Mouse (Mus musculus): Measurements from ENCODE around the gene Rab3ip. TPM values are rescaled to one million over a fixed set of nuclear protein-coding genes. Genes with fewer than 3 reads are reported as not detected.

Gene Rab3ip
- total and polyA plus RNA-seq, 3 experiments = 14.0 to 15.2 (median 14.4) TPM

- TF ChIP-seq CTCF (IDR thresholded peaks at IDR 0.05; ENCODE audit: low read depth, low read length) (no peak), GATA2 (IDR thresholded peaks at IDR 0.05; ENCODE audit: borderline replicate concordance, low read depth, low read length) (no peak), POLR2AphosphoS5 (IDR thresholded peaks at IDR 0.05; ENCODE audit: insufficient replicate concordance, low read depth, low read length) (no peak), GATA1 (IDR thresholded peaks at IDR 0.05; ENCODE audit: borderline replicate concordance, low read length) (no peak), TAL1 (conservative IDR thresholded peaks at IDR 0.05; ENCODE audit: low read depth, low read length) (no peak)
- H3K9me3 ChIP-seq (replicated peaks) = no peaks in the 10 kb centered on the region
- H3K27me3 ChIP-seq (ENCODE audit: insufficient read depth, low read length) = peaks cover 15% of the 10 kb centered on the region; the same call in 1 of the 2 replicates
- H3K4me1 ChIP-seq (ENCODE audit: insufficient read depth, low read depth, low read length) = no peaks in the 10 kb centered on the region; the same call in 1 of the 2 replicates
- H3K36me3 ChIP-seq (replicated peaks) = no peaks in the 10 kb centered on the region
- H3K4me3 ChIP-seq (ENCODE audit: low read depth, low read length) = no peak overlapping the region
- ATAC-seq (ENCODE audit: extremely low read depth, insufficient number of reproducible peaks, low FRiP score, poor library complexity, severe bottlenecking) = no peak
- no peak for DNase-seq (ENCODE audit: low spot score)
These were observed 6.1 kb upstream of the Rab3ip start for GRCm38 (mm10) chr10:116956483-116957158.

GRCm38 (mm10) chr10:116955191-116955590, 4.6 kb upstream of the Rab3ip start:
- no peak for DNase-seq (ENCODE audit: low spot score)
- H3K36me3 ChIP-seq (replicated peaks) = no peaks in the 10 kb centered on the region
- no peak overlapping the region for H3K4me3 ChIP-seq (ENCODE audit: low read depth, low read length)
- H3K9me3 ChIP-seq (replicated peaks) = no peaks in the 10 kb centered on the region
- no peak for ATAC-seq (ENCODE audit: extremely low read depth, insufficient number of reproducible peaks, low FRiP score, poor library complexity, severe bottlenecking)
- H3K27me3 ChIP-seq (ENCODE audit: insufficient read depth, low read length) = peaks cover 15% of the 10 kb centered on the region; the same call in 1 of the 2 replicates
- H3K4me1 ChIP-seq (ENCODE audit: insufficient read depth, low read depth, low read length) = peaks cover 5% of the 10 kb centered on the region
- TF ChIP-seq GATA2 (IDR thresholded peaks at IDR 0.05; ENCODE audit: borderline replicate concordance, low read depth, low read length) = no peak
- no peak for TF ChIP-seq GATA1 (IDR thresholded peaks at IDR 0.05; ENCODE audit: borderline replicate concordance, low read length)
- no peak for TF ChIP-seq TAL1 (conservative IDR thresholded peaks at IDR 0.05; ENCODE audit: low read depth, low read length)
- no peak for TF ChIP-seq POLR2AphosphoS5 (IDR thresholded peaks at IDR 0.05; ENCODE audit: insufficient replicate concordance, low read depth, low read length)
- TF ChIP-seq CTCF (IDR thresholded peaks at IDR 0.05; ENCODE audit: low read depth, low read length) = no peak

DNA sequence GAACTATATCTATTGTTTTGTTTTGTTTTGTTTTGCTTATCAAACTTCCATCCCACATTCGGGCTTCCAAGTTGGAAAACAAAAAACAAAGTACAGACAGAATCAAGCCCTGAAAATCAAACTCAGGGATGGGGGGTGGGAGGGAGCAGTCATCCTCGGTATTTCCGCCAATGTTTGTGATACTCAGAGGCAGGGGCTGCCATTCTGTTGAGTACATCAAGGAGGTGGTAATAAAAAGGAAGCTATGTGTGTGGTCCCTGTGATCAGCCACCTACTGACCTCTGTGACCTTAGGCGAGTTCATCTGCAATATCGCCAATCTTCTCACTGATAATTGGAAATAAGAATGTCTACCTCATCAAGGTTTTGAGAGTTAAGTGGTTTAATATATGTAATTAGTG, 317 bp upstream of the Rab3ip start:
- Histone ChIP-seq H3K27me3 (ENCODE audit: insufficient read depth, low read length) (no peaks in the 10 kb centered on the region), H3K4me3 (ENCODE audit: low read depth, low read length) (peak overlapping the region; percentile 85), H3K9me3 (replicated peaks) (no peaks in the 10 kb centered on the region), H3K4me1 (ENCODE audit: insufficient read depth, low read depth, low read length) (peaks cover 23% of the 10 kb centered on the region), H3K36me3 (replicated peaks) (peaks cover 7% of the 10 kb centered on the region)
- ATAC-seq (ENCODE audit: extremely low read depth, insufficient number of reproducible peaks, low FRiP score, poor library complexity, severe bottlenecking) = no peak
- TF ChIP-seq CTCF (IDR thresholded peaks at IDR 0.05; ENCODE audit: low read depth, low read length) = no peak
- TF ChIP-seq GATA2 (IDR thresholded peaks at IDR 0.05; ENCODE audit: borderline replicate concordance, low read depth, low read length) = no peak
- no peak for TF ChIP-seq GATA1 (IDR thresholded peaks at IDR 0.05; ENCODE audit: borderline replicate concordance, low read length)
- no peak for TF ChIP-seq TAL1 (conservative IDR thresholded peaks at IDR 0.05; ENCODE audit: low read depth, low read length)
- TF ChIP-seq POLR2AphosphoS5 (IDR thresholded peaks at IDR 0.05; ENCODE audit: insufficient replicate concordance, low read depth, low read length) = no peak
- DNase-seq (ENCODE audit: low spot score) = no peak

DNA sequence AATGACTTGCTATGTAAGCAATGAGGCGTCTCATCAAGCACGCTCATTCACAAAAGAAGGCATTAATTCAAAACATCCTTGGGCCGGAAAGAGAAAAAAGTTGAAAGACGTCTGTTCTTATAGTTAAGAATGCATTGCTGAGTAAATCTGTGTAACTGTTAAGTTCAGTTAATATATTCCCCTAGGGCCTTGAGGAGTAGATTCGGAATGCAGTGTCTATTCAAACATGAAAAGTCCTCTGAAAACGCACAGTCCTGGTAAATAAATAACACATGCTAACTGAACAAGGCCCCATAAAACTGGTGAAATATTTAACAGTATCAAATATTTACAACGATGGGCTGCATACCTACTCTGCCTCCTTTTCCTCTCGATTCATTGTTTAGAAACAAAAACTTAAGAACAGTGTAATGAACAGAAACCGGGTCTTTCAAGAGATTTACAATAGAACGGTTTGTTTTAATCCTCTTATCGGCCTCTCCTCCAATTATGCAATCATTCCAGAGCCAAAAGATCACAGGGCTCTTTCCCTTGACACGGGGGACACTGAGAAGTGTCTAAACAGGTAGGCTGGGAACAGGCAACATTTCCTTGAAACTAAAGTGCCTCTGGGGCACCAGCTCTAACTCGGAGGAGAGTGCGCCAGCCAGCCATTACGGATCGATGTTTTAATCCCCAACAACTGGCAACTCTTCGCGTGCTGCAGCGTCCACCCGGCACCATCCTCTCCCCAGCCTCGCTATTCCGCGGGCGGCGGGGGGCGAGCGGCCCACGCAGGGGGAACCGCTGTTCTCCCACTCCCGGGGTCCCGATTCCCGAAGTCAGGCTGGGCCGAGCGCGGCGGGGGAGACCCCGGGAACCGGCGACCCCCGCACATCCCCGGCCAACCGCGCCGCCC, 1.2 kb downstream of the Rab3ip start:
- TF ChIP-seq CTCF (IDR thresholded peaks at IDR 0.05; ENCODE audit: low read depth, low read length) = no peak
- no peak for TF ChIP-seq GATA2 (IDR thresholded peaks at IDR 0.05; ENCODE audit: borderline replicate concordance, low read depth, low read length)
- no peak for TF ChIP-seq GATA1 (IDR thresholded peaks at IDR 0.05; ENCODE audit: borderline replicate concordance, low read length)
- no peak for TF ChIP-seq POLR2AphosphoS5 (IDR thresholded peaks at IDR 0.05; ENCODE audit: insufficient replicate concordance, low read depth, low read length)
- no peak for TF ChIP-seq TAL1 (conservative IDR thresholded peaks at IDR 0.05; ENCODE audit: low read depth, low read length)
- DNase-seq (ENCODE audit: low spot score) (peak; percentile 19), ATAC-seq (ENCODE audit: extremely low read depth, insufficient number of reproducible peaks, low FRiP score, poor library complexity, severe bottlenecking) (peak; percentile 15; the same call in 1 of the 2 replicates)
- Histone ChIP-seq H3K4me1 (ENCODE audit: insufficient read depth, low read depth, low read length) (peaks cover 25% of the 10 kb centered on the region), H3K27me3 (ENCODE audit: insufficient read depth, low read length) (no peaks in the 10 kb centered on the region), H3K9me3 (replicated peaks) (no peaks in the 10 kb centered on the region), H3K36me3 (replicated peaks) (peaks cover 15% of the 10 kb centered on the region), H3K4me3 (ENCODE audit: low read depth, low read length) (peak overlapping the region; percentile 85)

GRCm38 (mm10) chr10:116948414-116948813, 2.2 kb downstream of the Rab3ip start:
- Histone ChIP-seq H3K4me3 (ENCODE audit: low read depth, low read length) (no peak overlapping the region), H3K9me3 (replicated peaks) (no peaks in the 10 kb centered on the region), H3K36me3 (replicated peaks) (peaks cover 15% of the 10 kb centered on the region), H3K4me1 (ENCODE audit: insufficient read depth, low read depth, low read length) (peaks cover 25% of the 10 kb centered on the region), H3K27me3 (ENCODE audit: insufficient read depth, low read length) (no peaks in the 10 kb centered on the region)
- ATAC-seq (ENCODE audit: extremely low read depth, insufficient number of reproducible peaks, low FRiP score, poor library complexity, severe bottlenecking) = no peak
- TF ChIP-seq GATA1 (IDR thresholded peaks at IDR 0.05; ENCODE audit: borderline replicate concordance, low read length) = no peak
- TF ChIP-seq GATA2 (IDR thresholded peaks at IDR 0.05; ENCODE audit: borderline replicate concordance, low read depth, low read length) = no peak
- no peak for TF ChIP-seq CTCF (IDR thresholded peaks at IDR 0.05; ENCODE audit: low read depth, low read length)
- no peak for TF ChIP-seq POLR2AphosphoS5 (IDR thresholded peaks at IDR 0.05; ENCODE audit: insufficient replicate concordance, low read depth, low read length)
- TF ChIP-seq TAL1 (conservative IDR thresholded peaks at IDR 0.05; ENCODE audit: low read depth, low read length) = no peak
- no peak for DNase-seq (ENCODE audit: low spot score)

- ATAC-seq (ENCODE audit: extremely low read depth, insufficient number of reproducible peaks, low FRiP score, poor library complexity, severe bottlenecking) = no peak
- Histone ChIP-seq H3K9me3 (replicated peaks) (peaks cover 6% of the 10 kb centered on the region), H3K27me3 (ENCODE audit: insufficient read depth, low read length) (no peaks in the 10 kb centered on the region), H3K4me3 (ENCODE audit: low read depth, low read length) (no peak overlapping the region), H3K36me3 (replicated peaks) (peaks cover 32% of the 10 kb centered on the region), H3K4me1 (ENCODE audit: insufficient read depth, low read depth, low read length) (peaks cover 20% of the 10 kb centered on the region)
- no peak for TF ChIP-seq GATA1 (IDR thresholded peaks at IDR 0.05; ENCODE audit: borderline replicate concordance, low read length)
- no peak for TF ChIP-seq CTCF (IDR thresholded peaks at IDR 0.05; ENCODE audit: low read depth, low read length)
- no peak for TF ChIP-seq TAL1 (conservative IDR thresholded peaks at IDR 0.05; ENCODE audit: low read depth, low read length)
- no peak for TF ChIP-seq GATA2 (IDR thresholded peaks at IDR 0.05; ENCODE audit: borderline replicate concordance, low read depth, low read length)
- no peak for TF ChIP-seq POLR2AphosphoS5 (IDR thresholded peaks at IDR 0.05; ENCODE audit: insufficient replicate concordance, low read depth, low read length)
- DNase-seq (ENCODE audit: low spot score) = no peak
These were observed 5.6 kb downstream of the Rab3ip start for GRCm38 (mm10) chr10:116944940-116945339.
